ENCODE assay signal across 13 mouse cellular contexts in genomic region chrX:104199070-104199469, GRCm38 (mm10). TPM values are rescaled to one million over a fixed set of nuclear protein-coding genes. Genes with fewer than 3 reads are reported as not detected.
A peak's percentile ranks its signal among the peaks of the same experiment; 100 is the strongest.
DNase-seq lines count a peak whose midpoint lies in the region; ATAC-seq lines count a peak whose summit lies in the region.
"Had no signal": no experiment of that assay in that cellular context is flagged by ENCODE, and none has a peak within 500 bp of the region (broad histone marks: within the 10 kb centered on the region; RNA-seq: fewer than 3 reads in every experiment).

No protein-coding gene starts in this region.

- H3K36me3 ChIP-seq in heart, embryonic 11.5 days (ENCODE audit: control insufficient read depth, insufficient read depth, low read length) = no peaks in the 10 kb centered on the region
- H3K36me3 ChIP-seq in lung, embryonic 15.5 days = no peaks in the 10 kb centered on the region
- no peaks in the 10 kb centered on the region for H3K36me3 ChIP-seq in hindbrain, embryonic 11.5 days (ENCODE audit: control insufficient read depth, insufficient read depth, low read length)
- H3K36me3 ChIP-seq in neural tube, embryonic 12.5 days = no peaks in the 10 kb centered on the region

- H3K27me3 ChIP-seq in heart, embryonic 11.5 days (ENCODE audit: control insufficient read depth, insufficient read depth, low read length) = peaks cover 14% of the 10 kb centered on the region
- H3K27me3 ChIP-seq in lung, embryonic 15.5 days = peaks cover 30% of the 10 kb centered on the region; the same call in 1 of the 2 replicates
- peaks cover 13% of the 10 kb centered on the region for H3K27me3 ChIP-seq in hindbrain, embryonic 11.5 days (ENCODE audit: control insufficient read depth, insufficient read depth, low read length)
- H3K27me3 ChIP-seq in neural tube, embryonic 12.5 days (replicated peaks) = peaks cover 2% of the 10 kb centered on the region; the same call in 1 of the 2 replicates

- H3K9ac ChIP-seq in heart, embryonic 11.5 days (ENCODE audit: low read depth, low read length) = no peak overlapping the region
- no peak overlapping the region for H3K9ac ChIP-seq in lung, embryonic 15.5 days
- no peak overlapping the region for H3K9ac ChIP-seq in hindbrain, embryonic 11.5 days (ENCODE audit: low read depth, low read length)
- no peak overlapping the region for H3K9ac ChIP-seq in neural tube, embryonic 12.5 days

- peak overlapping the region; percentile 42 for H3K4me3 ChIP-seq in heart, embryonic 11.5 days (ENCODE audit: low read depth, low read length)
- H3K4me3 ChIP-seq in lung, embryonic 15.5 days = peak overlapping the region; percentile 56
- H3K4me3 ChIP-seq in hindbrain, embryonic 11.5 days (ENCODE audit: low read depth, low read length) = peak overlapping the region; percentile 53; the same call in 1 of the 2 replicates
- H3K4me3 ChIP-seq in neural tube, embryonic 12.5 days = peak overlapping the region; percentile 56
- H3K4me3 ChIP-seq: erythroblast, embryonic 14.5 days had no signal

- no peak for ATAC-seq in heart, embryonic 11.5 days (replicated peaks; ENCODE audit: insufficient number of reproducible peaks, low FRiP score, low TSS enrichment)
- ATAC-seq in lung, embryonic 15.5 days (ENCODE audit: borderline replicate concordance, extremely low read depth, low FRiP score, low TSS enrichment) = no peak
- no peak for ATAC-seq in hindbrain, embryonic 11.5 days (ENCODE audit: low FRiP score)
- ATAC-seq in neural tube, embryonic 12.5 days (ENCODE audit: low FRiP score, low read depth) = no peak

- no peaks in the 10 kb centered on the region for H3K4me1 ChIP-seq in heart, embryonic 11.5 days (ENCODE audit: control insufficient read depth, insufficient read depth, low read length)
- H3K4me1 ChIP-seq in lung, embryonic 15.5 days = no peaks in the 10 kb centered on the region
- H3K4me1 ChIP-seq in hindbrain, embryonic 11.5 days (replicated peaks; ENCODE audit: control insufficient read depth, insufficient read depth, low read length) = no peaks in the 10 kb centered on the region
- H3K4me1 ChIP-seq in neural tube, embryonic 12.5 days = no peaks in the 10 kb centered on the region

- intact Hi-C loops in heart, postnatal 25 days (cut with DNase I) = no loop called here

- H3K27ac ChIP-seq in heart, embryonic 11.5 days (ENCODE audit: low read depth, low read length) = no peak overlapping the region
- 0 out of 2 replicates have a peak overlapping the region, but pooled peaks have one; percentile 84 for H3K27ac ChIP-seq in lung, embryonic 15.5 days
- no peak overlapping the region for H3K27ac ChIP-seq in hindbrain, embryonic 11.5 days (ENCODE audit: low read depth, low read length)
- no peak overlapping the region for H3K27ac ChIP-seq in neural tube, embryonic 12.5 days

- H3K4me2 ChIP-seq in heart, embryonic 11.5 days = peak overlapping the region; percentile 75; the same call in 1 of the 2 replicates
- H3K4me2 ChIP-seq in lung, embryonic 15.5 days = peak overlapping the region; percentile 71
- H3K4me2 ChIP-seq in hindbrain, embryonic 11.5 days (replicated peaks; ENCODE audit: low read depth, low read length) = no peak overlapping the region
- peak overlapping the region; percentile 67 for H3K4me2 ChIP-seq in neural tube, embryonic 12.5 days (replicated peaks)

- 53% methylated on average over 5 of the region's 5 CpGs for WGBS in heart, embryonic 11.5 days (ENCODE audit: insufficient replicate concordance)
- WGBS in lung, embryonic 15.5 days = 50% methylated on average over 5 of the region's 5 CpGs
- WGBS in hindbrain, embryonic 11.5 days = 50% methylated on average over 5 of the region's 5 CpGs
- 48% methylated on average over 5 of the region's 5 CpGs for WGBS in neural tube, embryonic 12.5 days

- no peak for DNase-seq in heart, postnatal 25 days (ENCODE audit: low spot score)
- DNase-seq in lung, postnatal 25 days (ENCODE audit: low spot score) = no peak
- DNase-seq in hindbrain, embryonic 11.5 days (ENCODE audit: low spot score) = no peak
- DNase-seq in spleen, postnatal 10 days (ENCODE audit: low spot score in 2 of 2) = no peak
- no peak for DNase-seq in B cell, adult 2 months
- DNase-seq: thymus, adult 2 months had no signal

- H3K9me3 ChIP-seq in heart, embryonic 11.5 days (replicated peaks; ENCODE audit: control insufficient read depth, low read length) = no peaks in the 10 kb centered on the region
- no peaks in the 10 kb centered on the region for H3K9me3 ChIP-seq in lung, embryonic 15.5 days
- H3K9me3 ChIP-seq in hindbrain, embryonic 11.5 days (ENCODE audit: control insufficient read depth, low read length) = no peaks in the 10 kb centered on the region
- H3K9me3 ChIP-seq in neural tube, embryonic 12.5 days = no peaks in the 10 kb centered on the region

RNA-seq across cellular contexts. Expression of gene Nexmif, which starts 1.9 kb away (rescaled TPM):
- polyA plus RNA-seq in heart, embryonic 11.5 days (2014; fragmentation: Nextera tagmentation; extraction: Ambion mirVana) = 0.48 and 0.70 TPM in 2 replicates
- under 1 TPM; 0.14 to 0.29 TPM for total RNA-seq in heart, postnatal 25 days (2021)
- 6.7 and 7.7 TPM in 2 replicates for polyA plus RNA-seq in lung, embryonic 15.5 days (2015; fragmentation: Nextera tagmentation; extraction: Ambion mirVana)
- polyA plus RNA-seq in hindbrain, embryonic 11.5 days (2014; fragmentation: Nextera tagmentation; extraction: Ambion mirVana) = 1.5 and 2.0 TPM in 2 replicates
- polyA plus RNA-seq in neural tube, embryonic 12.5 days (2016; fragmentation: Nextera tagmentation; extraction: Ambion mirVana) = 4.9 and 5.2 TPM in 2 replicates
- total RNA-seq: hematopoietic stem cell, adult 5-6 weeks; monocyte, adult 5-6 weeks had no signal
- polyA plus RNA-seq: C2C12; erythroblast, embryonic 14.5 days had no signal
